Comparison of ENCODE assay signal across 8 mouse cellular contexts in genomic region chr1:132741175-132741997, GRCm38 (mm10). TPM values are rescaled to one million over a fixed set of nuclear protein-coding genes. Genes with fewer than 3 reads are reported as not detected.
DNase-seq lines count a peak whose midpoint lies in the region; ATAC-seq and TF ChIP-seq lines count a peak whose summit lies in the region.

TSS of gene Nfasc (minus strand) at chr1:132741797.

- H3K27ac ChIP-seq in gastrocnemius, adult 2 months = no peak within 1 kb of the TSS
- H3K27ac ChIP-seq in hindbrain, postnatal 0 days = peak within 1 kb of the TSS; percentile 87
- H3K27ac ChIP-seq in midbrain, embryonic 12.5 days (replicated peaks) = peak within 1 kb of the TSS; percentile 83
- H3K27ac ChIP-seq in small intestine, adult 2 months (ENCODE audit: insufficient read depth, low read depth, low read length) = no peak within 1 kb of the TSS

- WGBS in hindbrain, postnatal 0 days = 2% methylated on average over 51 of the region's 51 CpGs
- WGBS in midbrain, embryonic 12.5 days = 2% methylated on average over 50 of the region's 51 CpGs
- WGBS in small intestine, adult 2 months = 8% methylated on average over 51 of the region's 51 CpGs

- TF ChIP-seq POLR2A in small intestine, adult 2 months (IDR thresholded peaks at IDR 0.05; ENCODE audit: low read depth, low read length) = no peak

- peak within 1 kb of the TSS; percentile 63 for H3K4me3 ChIP-seq in gastrocnemius, adult 2 months
- H3K4me3 ChIP-seq in hindbrain, postnatal 0 days (ENCODE audit: low read length) = peak within 1 kb of the TSS; percentile 61
- peak within 1 kb of the TSS; percentile 53 for H3K4me3 ChIP-seq in midbrain, embryonic 12.5 days
- peak within 1 kb of the TSS; percentile 28 for H3K4me3 ChIP-seq in small intestine, adult 2 months (ENCODE audit: low read depth, low read length)

- peak; percentile 79 for ATAC-seq in hindbrain, postnatal 0 days
- ATAC-seq in midbrain, embryonic 12.5 days (ENCODE audit: low FRiP score, low read depth) = peak; percentile 70
- ATAC-seq in megakaryocyte-erythroid progenitor cell, adult 5-6 weeks (replicated peaks; ENCODE audit: low FRiP score, low TSS enrichment, poor library complexity, severe bottlenecking) = no peak

- H3K9me3 ChIP-seq in hindbrain, postnatal 0 days (ENCODE audit: low read length) = no peaks in the 10 kb centered on the region
- no peaks in the 10 kb centered on the region for H3K9me3 ChIP-seq in midbrain, embryonic 12.5 days

- H3K4me2 ChIP-seq in hindbrain, postnatal 0 days (ENCODE audit: low read depth, low read length) = peak within 1 kb of the TSS; percentile 75
- H3K4me2 ChIP-seq in midbrain, embryonic 12.5 days (replicated peaks) = peak within 1 kb of the TSS; percentile 79

- intact Hi-C loops in gastrocnemius, adult 2 months (cut with DNase I) = no loop called here

- peak within 1 kb of the TSS; percentile 77 for H3K9ac ChIP-seq in hindbrain, postnatal 0 days (replicated peaks; ENCODE audit: low read length)
- H3K9ac ChIP-seq in midbrain, embryonic 12.5 days (replicated peaks) = peak within 1 kb of the TSS; percentile 77

- no peaks in the 10 kb centered on the region for H3K27me3 ChIP-seq in hindbrain, postnatal 0 days (ENCODE audit: insufficient read depth, low read length)
- peaks cover 37% of the 10 kb centered on the region for H3K27me3 ChIP-seq in midbrain, embryonic 12.5 days
- peaks cover 11% of the 10 kb centered on the region for H3K27me3 ChIP-seq in small intestine, adult 2 months (ENCODE audit: control insufficient read depth, insufficient read depth, low read length)

- peak; percentile 29; the same call in 1 of the 2 replicates for TF ChIP-seq CTCF in gastrocnemius, adult 2 months (IDR thresholded peaks at IDR 0.05)
- TF ChIP-seq CTCF in hindbrain, postnatal 0 days (IDR thresholded peaks at IDR 0.05; ENCODE audit: low read depth) = peak; percentile 21
- no peak for TF ChIP-seq CTCF in small intestine, adult 2 months (IDR thresholded peaks at IDR 0.05; ENCODE audit: extremely low read depth, insufficient read length, insufficient replicate concordance, low read depth, low read length)

- H3K36me3 ChIP-seq in hindbrain, postnatal 0 days (ENCODE audit: insufficient read depth, low read length) = no peaks in the 10 kb centered on the region
- H3K36me3 ChIP-seq in midbrain, embryonic 12.5 days = no peaks in the 10 kb centered on the region
- H3K36me3 ChIP-seq in small intestine, adult 2 months (ENCODE audit: control insufficient read depth, insufficient read depth, low read length) = no peaks in the 10 kb centered on the region

- peaks cover 19% of the 10 kb centered on the region for H3K4me1 ChIP-seq in hindbrain, postnatal 0 days (ENCODE audit: insufficient read depth, low read length)
- peaks cover 55% of the 10 kb centered on the region for H3K4me1 ChIP-seq in midbrain, embryonic 12.5 days
- no peaks in the 10 kb centered on the region; the same call in 1 of the 2 replicates for H3K4me1 ChIP-seq in small intestine, adult 2 months (ENCODE audit: control insufficient read depth, insufficient read depth, insufficient read length, low read length)

- peak; percentile 70 for DNase-seq in adrenal gland, postnatal 25 days
- DNase-seq in embryo, embryonic 10 days (ENCODE audit: low spot score) = peak; percentile 82
- peak; percentile 67 for DNase-seq in gastrocnemius, adult 2 months
- DNase-seq in hindbrain, postnatal 0 days (ENCODE audit: low spot score) = peak; percentile 94
- peak; percentile 82 to 87 for DNase-seq in left cerebral cortex, adult 8-10 months (ENCODE audit: low spot score in 2 of 2)

RNA-seq across cellular contexts. Expression of gene Nfasc, which starts in this region (rescaled TPM):
- total RNA-seq in adrenal gland, postnatal 25 days (2021) = 2.3 and 5.2 TPM in 2 replicates
- under 1 TPM; 0.25 to 0.28 TPM for total RNA-seq in gastrocnemius, adult 2 months (2021)
- 69.6 and 74.6 TPM in 2 replicates for total RNA-seq in hindbrain, postnatal 0 days (2014; rRNA removed)
- 26.5 and 30.5 TPM in 2 replicates for polyA plus RNA-seq in hindbrain, postnatal 0 days (2015; fragmentation: Nextera tagmentation; extraction: Ambion mirVana)
- 100 to 1,000 TPM; 143 to 162 (median 145) TPM for total RNA-seq in left cerebral cortex, adult 8-10 months (2022)
- 32.8 and 40.8 TPM in 2 replicates for polyA plus RNA-seq in midbrain, embryonic 12.5 days (2016; fragmentation: Nextera tagmentation; extraction: Ambion mirVana)
- polyA plus RNA-seq in small intestine, adult 2 months (2012; rRNA removed) = 0.90 and 2.0 TPM in 2 replicates
- total RNA-seq in megakaryocyte-erythroid progenitor cell, adult 5-6 weeks (2014; fragmentation: Nextera tagmentation) = 0.02 TPM in 1 of 2 replicates, not detected in the other
- not detected in 2 replicates for total RNA-seq in megakaryocyte-erythroid progenitor cell, adult 5-6 weeks (2017)

Comparison
In these comparisons a context has a peak if more than half of its experiments do, and no peak if none do; other contexts are left out.
1. RNA of gene Nfasc (total RNA-seq): 143 to 162 TPM in left cerebral cortex, adult 8-10 months and 69.6 to 74.6 TPM in hindbrain, postnatal 0 days; 2.3 to 5.2 TPM in adrenal gland, postnatal 25 days, 0.25 to 0.28 TPM in gastrocnemius, adult 2 months and 0.02 TPM in megakaryocyte-erythroid progenitor cell, adult 5-6 weeks; every median in the first group is over 10 times any median in the second.
2. Peak in DNase-seq and H3K4me3 ChIP-seq in gastrocnemius, adult 2 months; RNA of the gene not detected or under 1 TPM.
3. H3K27ac ChIP-seq: peak in hindbrain, postnatal 0 days (single experiment) and midbrain, embryonic 12.5 days (single experiment); none in gastrocnemius, adult 2 months (single experiment) and small intestine, adult 2 months (single experiment).
4. Peak in every context shown above with its lines, with median percentiles within 50 percentile points of each other: DNase-seq and H3K4me3 ChIP-seq.